Mouse (Mus musculus) adrenal gland, adult (tissue): ENCODE results near the gene Srrt.
A peak's percentile ranks its signal among the peaks of the same experiment; 100 is the strongest.
"Not testable (repeated sequence)": the region's sequence is repeated elsewhere in the genome, so short reads cannot be mapped to it uniquely, and the experiment has no call there.

ENCODE experiments used
- DNase-seq, 2 experiments: peaks; one replicate each; pipeline ENCODE4 v3.0.0; 2022 to 2023; ENCODE audit warnings: low spot score in 1 of 2; ENCODE audit not compliant: inconsistent age in 2 of 2

Gene Srrt

GRCm38 (mm10) chr5:137301253-137301652 lies 6.2 kb downstream of the Srrt start:
- peak in 1 of 2 experiments; percentile 52 for DNase-seq

GRCm38 (mm10) chr5:137299240-137299639 lies 8.2 kb downstream of the Srrt start:
- peak in 1 of 2 experiments; percentile 25 for DNase-seq

- DNase-seq, result peak in 1 of 2 experiments; percentile 28
Observed at GRCm38 (mm10) chr5:137297126-137297525, 10.3 kb downstream of the Srrt start.

- DNase-seq, result peak in 1 of 2 experiments; percentile 36
Observed at GRCm38 (mm10) chr5:137295712-137296111, 11.8 kb downstream of the Srrt start.

- no peak for DNase-seq
Observed at GRCm38 (mm10) chr5:137295296-137295695, 12.2 kb downstream of the Srrt start.

- DNase-seq, result no peak
Observed at GRCm38 (mm10) chr5:137294744-137295093, 12.8 kb downstream of the Srrt start.

- DNase-seq, result peak; percentile 97 to 98
Observed at GRCm38 (mm10) chr5:137293839-137294743, 13.4 kb downstream of the Srrt start, which contains the start of gene Ufsp1. Gene Ufsp1, plus strand, starts transcription at chr5:137294629.

- peak; percentile 87 to 94 for DNase-seq
Observed at GRCm38 (mm10) chr5:137293282-137293681, 14.2 kb downstream of the Srrt start.

- peak in 1 of 2 experiments; percentile 32 for DNase-seq
Observed at GRCm38 (mm10) chr5:137291381-137291926, 16.0 kb downstream of the Srrt start.

GRCm38 (mm10) chr5:137290677-137291076 lies 16.8 kb downstream of the Srrt start:
- peak; percentile 65 to 85 for DNase-seq

GRCm38 (mm10) chr5:137289591-137290365 lies 17.7 kb downstream of the Srrt start:
- peak in 1 of 2 experiments; percentile 27 for DNase-seq

- peak in 1 of 2 experiments; percentile 62 for DNase-seq
Observed at GRCm38 (mm10) chr5:137288999-137289470, 18.4 kb downstream of the Srrt start.

- peak in 1 of 2 experiments; percentile 63 for DNase-seq
Observed at GRCm38 (mm10) chr5:137287953-137288743, 19.3 kb downstream of the Srrt start.

- DNase-seq, result peak in 1 of 2 experiments; percentile 65
Observed at GRCm38 (mm10) chr5:137287032-137287952, 20.2 kb downstream of the Srrt start, which contains the start of gene Ache. Gene Ache, plus strand, starts transcription at chr5:137287519.

GRCm38 (mm10) chr5:137286655-137287031 lies 20.8 kb downstream of the Srrt start:
- DNase-seq, result peak; percentile 84 to 94

GRCm38 (mm10) chr5:137285986-137286385 lies 21.5 kb downstream of the Srrt start:
- no peak for DNase-seq

- DNase-seq, result peak in 1 of 2 experiments; percentile 73
Observed at GRCm38 (mm10) chr5:137285045-137285444, 22.4 kb downstream of the Srrt start.

- not testable (repeated sequence) for DNase-seq
Observed at GRCm38 (mm10) chr5:137284411-137284810, 23.1 kb downstream of the Srrt start.
